Mouse (Mus musculus) brain, adult 2 months (tissue): ENCODE data around the gene Prex1.

Experiments used
- DNase-seq: peaks from one replicate; pipeline ENCODE4 v3.0.0; 2011; ENCODE audit warnings: low read depth, low spot score

Prex1 gene

GRCm38 (mm10) chr2:166686917-166687316, 26.7 kb downstream of the Prex1 start:
- DNase-seq: no peak

GRCm38 (mm10) chr2:166685824-166686223, 27.8 kb downstream of the Prex1 start:
- DNase-seq: peak; percentile 60

DNA sequence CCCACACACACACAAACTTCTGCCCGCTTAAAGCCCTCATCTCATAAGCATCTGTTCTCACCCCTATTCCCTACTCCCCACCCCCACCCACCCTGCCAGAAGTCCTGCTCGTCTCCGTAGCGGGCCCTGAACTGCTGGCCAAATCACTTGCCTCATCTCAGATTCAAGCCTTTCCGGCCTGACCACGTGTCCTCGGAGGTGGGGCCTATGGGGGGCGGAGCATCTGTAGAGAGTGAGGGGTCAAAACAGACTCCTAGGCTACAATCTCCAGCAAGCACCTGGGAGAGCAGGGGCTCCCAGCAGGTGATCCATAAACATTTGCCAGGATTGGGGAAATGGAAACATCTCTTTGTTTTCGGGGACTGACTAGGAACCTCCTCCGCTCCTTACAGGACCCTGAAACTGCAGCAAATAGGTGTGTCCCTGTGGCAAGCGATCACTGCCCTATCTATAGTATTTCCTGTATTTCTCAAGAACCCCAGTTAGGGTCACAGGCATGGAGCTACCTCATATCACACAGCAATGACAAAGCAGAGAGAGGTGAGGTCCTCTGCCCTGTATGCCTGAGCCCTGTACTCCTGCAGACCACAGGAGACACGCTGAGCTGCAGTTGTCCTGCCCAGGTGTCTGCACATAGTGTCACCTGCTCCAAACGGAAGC, 29.6 kb downstream of the Prex1 start:
- DNase-seq: no peak

DNA sequence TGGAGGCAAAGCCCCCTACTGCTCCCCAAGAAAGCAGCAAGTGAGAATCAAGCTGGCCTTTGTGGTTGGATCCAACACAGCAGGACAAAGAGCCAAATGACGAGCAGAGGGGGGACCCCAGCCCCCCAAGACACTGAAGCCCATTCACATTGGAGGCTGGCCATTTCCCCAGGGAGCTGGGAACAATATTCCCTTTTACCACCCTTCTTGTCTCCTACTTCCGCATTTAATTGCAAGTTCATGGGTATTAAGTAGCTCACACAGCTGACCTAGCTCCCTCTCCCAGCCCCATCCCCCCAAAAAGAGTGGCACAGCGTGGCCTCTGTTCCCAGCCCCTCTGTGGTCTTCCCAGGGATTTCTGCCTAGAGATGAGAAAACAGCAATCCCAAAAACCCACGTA, 30.8 kb downstream of the Prex1 start:
- peak; percentile 69 for DNase-seq

DNA sequence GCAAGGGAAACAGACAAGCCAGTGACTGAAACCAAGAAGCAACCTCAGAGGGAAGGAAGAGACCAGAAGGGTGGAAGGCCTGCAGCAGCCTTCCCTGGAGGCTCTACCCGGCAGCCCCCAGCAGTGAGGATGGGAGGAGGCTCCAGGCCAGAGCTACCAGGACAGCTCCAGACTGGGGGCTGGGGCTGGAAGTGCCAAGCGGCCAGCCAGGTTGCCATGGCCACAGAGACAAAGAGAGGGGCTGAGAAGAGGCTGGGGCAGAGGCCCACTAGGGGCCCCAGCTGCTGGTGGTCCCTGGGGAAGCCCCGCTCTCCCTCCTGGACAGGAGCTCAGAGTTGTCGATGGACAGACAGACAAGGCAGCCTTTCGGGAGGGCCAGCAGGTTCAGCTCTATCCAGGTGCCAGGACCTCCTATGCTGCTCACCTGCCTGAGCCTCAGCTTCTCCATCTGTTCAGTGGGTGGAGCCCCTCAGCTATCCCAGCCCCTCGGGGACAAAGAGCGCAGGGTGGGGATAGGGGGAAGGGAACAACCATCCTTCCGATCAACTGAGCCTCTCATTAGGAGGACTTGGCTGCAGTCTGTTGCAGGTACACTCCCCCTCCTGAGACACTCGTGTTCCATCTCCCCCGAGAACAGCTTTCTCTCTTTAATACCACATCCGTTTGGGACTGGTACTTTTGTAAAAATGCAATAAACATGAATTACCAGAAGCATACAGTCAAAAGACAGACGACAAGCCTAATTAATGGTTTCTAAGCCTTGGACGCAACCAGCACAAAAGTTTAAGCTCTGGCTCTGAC, 34.5 kb downstream of the Prex1 start:
- DNase-seq: no peak

- peak; percentile 83 for DNase-seq
Observed at GRCm38 (mm10) chr2:166676933-166677332, 36.7 kb downstream of the Prex1 start.

DNA sequence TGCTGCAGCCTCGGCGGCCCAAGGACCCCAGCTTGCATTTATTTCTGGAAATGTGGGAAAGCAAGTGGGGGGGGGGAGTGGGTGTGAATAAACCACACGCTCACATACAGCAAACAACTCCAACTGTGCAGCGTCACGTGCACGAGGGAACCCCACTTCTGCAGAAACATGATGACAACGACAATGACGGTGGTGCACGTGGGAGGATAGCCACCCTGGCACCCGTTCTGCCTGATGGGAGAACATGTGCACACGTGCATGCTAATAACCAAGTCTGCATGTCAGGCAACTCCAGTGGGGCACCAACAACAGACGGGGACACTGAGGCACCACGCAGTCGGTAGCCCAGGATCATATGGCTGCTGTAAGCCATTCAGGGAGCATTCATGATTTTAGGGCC, 37.1 kb downstream of the Prex1 start:
- DNase-seq: peak; percentile 66

- no peak for DNase-seq
Observed at GRCm38 (mm10) chr2:166675588-166676444, 37.8 kb downstream of the Prex1 start.

DNA sequence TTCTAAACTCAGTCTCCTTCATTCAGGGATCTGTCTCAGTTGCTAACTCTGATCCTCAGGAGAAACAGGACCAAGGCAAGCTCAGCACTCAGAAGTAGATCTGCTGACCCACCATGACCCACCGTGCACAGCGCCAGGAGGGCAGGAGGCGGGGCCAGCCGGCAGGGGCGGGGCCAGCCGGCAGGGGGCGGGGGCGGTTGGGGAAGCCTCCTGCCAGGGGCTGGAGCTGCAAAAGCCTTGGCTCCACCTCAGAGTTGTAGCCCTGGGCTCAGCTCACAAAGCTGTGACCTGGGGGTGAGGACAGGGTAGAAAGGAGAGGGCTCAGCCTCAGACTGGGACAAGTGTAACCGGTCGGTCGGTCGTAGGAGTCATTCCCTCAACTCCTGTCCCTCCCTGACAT, 38.9 kb downstream of the Prex1 start:
- DNase-seq: no peak

DNA sequence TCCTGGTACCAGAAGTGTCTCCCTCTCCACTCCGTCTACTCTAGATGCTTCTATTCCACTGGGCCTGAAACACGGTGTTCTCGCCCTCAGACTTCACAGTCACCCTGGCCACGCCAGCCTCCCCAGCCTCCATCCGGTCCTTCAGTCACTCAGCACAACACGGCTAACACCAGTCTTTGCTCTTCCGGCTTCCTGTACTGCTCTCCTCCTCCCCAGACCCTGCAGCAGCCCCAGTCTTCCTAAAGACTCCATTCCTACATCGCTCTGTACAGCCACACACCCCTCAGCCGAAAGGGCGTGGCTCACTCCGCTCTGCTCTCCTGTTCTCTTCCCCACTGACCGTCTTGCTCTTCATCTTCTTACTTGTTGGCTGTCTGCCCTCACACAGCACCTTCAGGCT, 39.7 kb downstream of the Prex1 start:
- DNase-seq: no peak

GRCm38 (mm10) chr2:166672171-166672965, 41.3 kb downstream of the Prex1 start:
- no peak for DNase-seq

GRCm38 (mm10) chr2:166671614-166672013, 42.0 kb downstream of the Prex1 start:
- DNase-seq: no peak

DNA sequence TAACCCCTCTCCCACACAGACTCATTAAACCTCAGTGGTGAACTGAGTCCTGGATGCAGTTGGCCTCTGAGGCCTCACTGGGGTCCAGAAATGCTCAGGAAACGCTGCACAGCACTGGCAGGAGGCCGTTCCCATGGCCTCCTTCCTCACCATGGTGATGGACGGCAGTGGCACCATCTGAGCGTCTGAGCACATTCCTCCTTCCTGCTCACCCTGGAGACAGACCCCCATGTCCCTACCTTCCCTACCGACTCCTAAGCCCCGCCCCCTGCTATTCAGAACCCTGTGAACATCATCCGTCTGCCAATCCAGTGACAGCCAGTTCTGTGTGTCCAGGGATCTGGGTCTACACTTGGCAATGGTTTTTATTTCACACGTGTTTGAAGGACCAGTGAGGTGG, 42.6 kb downstream of the Prex1 start:
- DNase-seq: no peak

DNA sequence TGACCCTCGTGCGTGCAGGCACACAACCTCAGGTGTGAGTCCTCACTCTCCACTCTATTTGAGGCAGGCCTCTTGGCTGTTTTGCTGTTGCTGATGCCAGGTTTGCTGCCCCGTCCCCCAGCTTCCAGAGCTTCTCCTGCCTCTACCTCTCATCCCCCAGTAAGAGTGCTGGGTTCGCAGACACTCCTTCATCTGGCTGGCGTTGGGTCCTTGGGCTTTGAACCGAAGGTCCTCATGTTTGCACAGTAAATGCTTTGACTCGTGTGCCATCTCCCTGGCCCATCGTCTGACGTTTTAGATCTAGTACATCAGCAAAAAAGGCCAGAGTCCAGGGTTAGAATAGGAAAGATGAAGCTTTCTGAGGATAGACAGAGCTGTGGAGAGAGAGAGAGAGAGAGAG, 43.7 kb downstream of the Prex1 start:
- DNase-seq: no peak

DNA sequence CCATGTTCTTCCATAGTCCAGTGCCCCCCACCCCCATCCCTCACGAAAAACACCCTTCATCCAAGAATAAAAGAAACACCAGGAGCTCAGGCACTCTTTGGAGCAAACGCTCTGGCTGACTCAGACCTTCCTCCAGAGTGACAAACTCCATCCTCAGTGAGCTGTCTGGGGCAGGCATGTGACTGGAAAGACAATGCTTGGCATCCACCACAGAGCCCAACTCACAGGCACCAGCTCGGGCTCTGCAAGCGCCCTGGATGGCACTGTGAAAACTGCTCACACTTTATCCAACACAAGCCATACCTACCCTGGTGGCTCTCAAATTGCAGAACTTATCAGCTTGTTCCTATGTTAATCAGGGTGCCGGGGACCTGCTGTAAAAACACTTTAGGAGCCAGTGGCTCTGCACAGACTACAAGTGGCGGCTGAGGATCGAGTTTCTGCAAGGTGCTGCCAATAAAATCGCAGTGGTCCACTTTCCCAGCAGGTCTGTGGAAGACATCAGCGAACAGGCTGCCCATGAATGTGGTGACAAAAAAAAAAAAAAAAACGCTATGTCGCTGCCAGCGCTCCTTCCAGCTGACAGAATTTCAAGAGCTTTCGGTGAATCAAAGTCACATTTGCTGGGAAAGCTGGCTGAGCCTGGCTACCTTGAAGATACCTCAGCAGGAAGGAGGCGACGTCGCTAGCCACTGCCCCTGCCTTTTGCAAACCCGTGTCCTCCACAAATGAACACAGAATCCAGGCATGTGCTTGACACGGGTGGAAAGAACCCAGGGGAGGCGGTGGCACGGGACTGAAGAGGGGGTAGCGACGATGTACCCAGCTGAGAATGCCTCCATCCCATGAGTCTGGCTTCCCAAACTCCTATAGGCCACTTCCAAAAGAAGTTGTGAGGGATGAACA, 45.6 kb downstream of the Prex1 start:
- peak; percentile 92 for DNase-seq

DNA sequence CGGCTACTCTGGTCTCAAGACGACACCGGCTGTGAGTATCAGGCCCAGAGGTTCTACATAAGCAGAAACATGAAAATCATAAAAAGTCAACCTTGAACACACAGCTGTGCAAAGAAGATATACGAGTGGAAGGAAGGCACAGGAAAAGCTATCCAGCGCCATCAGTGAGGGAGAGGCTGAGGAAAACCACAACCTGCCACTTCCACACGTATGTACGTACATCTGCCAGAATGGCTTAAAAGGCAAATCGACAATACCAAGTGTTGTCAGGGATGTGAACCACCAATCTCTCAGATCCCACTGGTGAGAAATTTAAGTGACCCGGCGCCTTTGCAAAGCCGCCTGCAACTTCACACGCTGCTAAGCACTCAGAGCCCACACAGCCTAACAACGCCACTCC, 47.5 kb downstream of the Prex1 start:
- DNase-seq: no peak

DNA sequence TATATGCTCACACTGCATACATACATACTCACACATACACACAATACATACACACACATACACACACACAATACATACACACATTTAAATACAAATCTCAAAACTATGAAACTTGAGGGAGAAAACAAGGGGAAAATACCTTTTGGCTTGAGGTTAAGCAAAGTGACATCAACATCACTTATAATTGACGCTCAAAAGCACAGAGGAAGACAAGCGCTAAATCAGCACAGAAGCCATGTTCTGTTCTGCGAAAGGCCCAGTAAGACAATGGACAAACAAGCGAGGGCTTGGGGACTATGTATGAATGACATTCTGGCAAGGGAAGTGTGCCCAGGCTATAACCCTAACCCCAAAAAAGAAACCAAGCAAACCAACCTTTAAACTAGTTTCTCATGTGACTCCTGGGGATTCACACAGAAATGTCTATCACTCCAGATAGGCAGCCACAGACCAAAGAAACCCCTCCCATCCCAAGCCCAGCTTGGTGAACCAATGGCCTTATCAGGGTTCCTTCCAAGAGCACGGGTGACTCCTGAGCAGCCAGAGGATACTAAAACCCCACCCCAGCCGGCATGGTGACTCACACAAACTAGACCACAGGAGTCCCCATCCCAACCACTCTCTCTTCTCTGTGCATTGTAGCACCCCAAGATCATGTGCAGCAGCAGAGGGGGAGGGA, 48.2 kb downstream of the Prex1 start:
- DNase-seq: no peak

GRCm38 (mm10) chr2:166664506-166664905, 49.1 kb downstream of the Prex1 start:
- peak; percentile 76 for DNase-seq

DNA sequence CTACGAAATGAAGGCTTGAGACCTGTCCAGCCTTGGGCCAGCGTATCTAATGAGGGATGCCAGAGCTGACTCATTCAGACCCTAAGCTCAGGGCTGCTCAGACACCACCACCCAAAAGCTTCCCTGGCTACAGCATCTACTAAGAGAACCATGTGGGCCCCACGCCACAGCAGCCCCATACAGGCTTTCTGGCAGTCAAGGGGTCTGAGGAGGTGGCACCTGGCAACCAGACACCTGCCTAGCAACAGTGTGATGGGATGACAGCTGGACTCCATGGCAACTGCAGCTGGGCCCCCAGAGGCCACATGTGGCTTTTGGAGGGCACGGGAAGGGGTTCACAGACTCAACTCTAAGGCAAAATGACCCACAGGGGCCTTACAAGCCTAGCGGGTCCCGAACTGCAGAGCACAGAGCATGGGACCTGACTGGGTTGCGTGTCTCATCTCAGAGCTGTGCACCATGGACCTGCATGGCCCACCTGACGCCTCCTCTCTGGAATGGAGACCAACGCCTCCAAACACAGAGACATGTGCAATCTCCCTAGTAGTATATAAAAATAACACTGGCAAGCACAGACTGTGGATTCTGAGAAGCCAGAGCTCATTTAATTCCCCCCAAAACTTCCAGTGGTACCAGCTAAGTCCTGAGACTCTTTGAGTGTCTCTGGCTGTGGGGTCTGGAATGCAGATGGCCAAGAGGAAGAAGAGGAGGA, 50.2 kb downstream of the Prex1 start:
- DNase-seq: peak; percentile 59
